Mouse (Mus musculus): ENCODE measurements at regions not wholly inside any gene's neighbourhood (a gene's known extent, or its start where the extent isn't known, plus 50 kb on each side); places are given as distances from the start of the nearest gene placed in this dataset.

DNA sequence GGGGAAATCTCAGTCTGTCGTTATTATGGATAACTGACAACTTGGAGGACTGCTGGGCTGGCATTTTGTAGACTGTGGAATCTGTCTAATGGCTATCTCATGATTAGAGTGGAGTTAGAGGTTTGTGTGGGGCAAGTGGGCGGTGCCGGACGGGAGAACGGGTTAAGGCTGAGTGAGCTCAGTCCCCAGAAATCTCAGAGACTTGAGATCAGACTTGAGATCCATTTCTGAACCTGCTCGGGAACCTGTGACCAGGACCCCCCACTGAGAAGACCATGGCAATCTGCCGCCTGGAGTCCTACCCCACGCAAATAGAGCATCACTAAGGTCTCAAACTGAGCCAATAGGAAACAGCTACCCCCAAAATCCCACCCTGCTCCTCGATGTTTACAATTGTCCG lies 306.0 kb downstream of the Irs2 start:
- no peak for DNase-seq
- intact Hi-C loops (cut with DNase I; ENCODE audit: low total_unique reads): no loop called here

DNA sequence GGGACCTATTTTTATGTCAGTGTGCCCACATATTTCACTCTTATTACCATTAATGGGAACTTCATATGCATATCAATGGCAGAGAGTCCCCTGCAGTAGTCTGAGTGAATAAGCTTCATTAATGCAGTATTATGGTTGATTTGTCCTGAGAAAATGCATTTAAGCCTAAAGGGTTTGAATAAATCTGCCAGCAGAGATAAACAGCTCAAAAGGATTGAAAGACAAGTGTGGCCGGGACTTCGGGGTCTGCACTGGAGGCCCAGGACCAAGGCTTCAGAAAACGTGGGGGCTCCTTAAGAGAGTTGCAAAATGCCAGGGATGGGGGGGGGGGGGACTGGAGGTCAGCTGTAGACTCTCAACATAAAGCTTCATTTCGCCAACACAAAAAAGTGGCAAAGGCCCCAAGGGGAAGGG lies 306.6 kb downstream of the Irs2 start:
- intact Hi-C loops (cut with DNase I; ENCODE audit: low total_unique reads): no loop called here

DNA sequence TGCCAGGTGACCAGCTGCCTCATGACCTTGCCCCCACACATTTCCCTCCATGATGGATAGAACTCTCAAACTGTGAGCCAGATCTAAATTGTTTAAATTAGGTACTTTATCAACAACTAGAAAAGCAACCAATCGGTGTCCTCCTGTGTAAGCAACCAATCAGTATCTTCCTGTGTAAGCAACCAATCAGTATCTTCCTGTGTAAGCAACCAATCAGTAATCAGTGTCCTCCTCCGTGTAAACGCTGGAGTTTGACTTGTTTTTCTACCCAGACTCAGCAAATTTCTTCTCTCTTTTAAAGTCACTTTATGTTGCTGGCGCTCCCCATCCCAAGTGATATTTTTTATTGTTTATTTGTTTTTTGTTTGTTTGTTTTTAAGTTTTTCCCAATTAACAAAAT lies 307.0 kb downstream of the Irs2 start:
- intact Hi-C loops (cut with DNase I; ENCODE audit: low total_unique reads): no loop called here
- DNase-seq: no peak

More for the DNA sequence above, 306.6 kb downstream of the Irs2 start:
- no peak for DNase-seq

DNA sequence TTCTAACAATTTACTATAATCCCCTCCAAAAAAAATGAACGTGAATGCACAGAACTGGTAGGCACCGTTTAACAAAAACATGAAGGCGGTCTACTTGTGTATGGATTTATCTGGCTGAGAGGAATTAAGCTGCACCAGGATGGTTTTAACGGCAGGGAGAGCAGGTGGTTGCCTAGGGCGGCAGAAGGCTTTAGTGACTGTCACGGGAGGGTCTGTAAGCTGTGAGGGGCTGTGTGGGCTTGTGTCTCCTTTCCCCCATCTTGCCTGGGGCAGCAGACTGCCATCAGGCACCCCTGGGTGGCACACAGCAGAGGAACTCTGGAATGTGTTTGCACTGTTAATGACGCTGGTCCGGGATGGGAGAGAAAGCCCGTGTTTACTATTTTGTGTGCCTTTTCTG lies 308.6 kb downstream of the Irs2 start:
- DNase-seq: no peak
- intact Hi-C loops (cut with DNase I; ENCODE audit: low total_unique reads): no loop called here

DNA sequence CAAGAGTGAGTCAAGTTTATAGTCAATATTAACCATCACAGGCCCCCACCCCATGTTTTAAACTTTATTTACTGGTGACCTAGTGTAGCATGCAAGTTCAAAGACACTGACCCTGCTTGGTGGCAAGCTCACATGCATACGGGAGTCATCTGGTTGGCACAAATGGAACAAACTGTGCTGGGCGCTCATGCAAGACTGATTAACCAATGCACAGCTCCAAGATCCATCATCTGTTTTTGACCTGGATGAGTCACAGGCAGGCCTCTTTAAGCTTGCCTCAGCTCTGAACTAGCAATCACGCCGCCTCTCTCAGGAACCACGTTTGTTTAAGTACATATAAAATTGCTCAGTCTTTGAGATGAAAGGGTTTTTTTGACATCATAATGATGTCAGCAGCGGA lies 313.1 kb downstream of the Irs2 start:
- no peak for DNase-seq
- intact Hi-C loops (cut with DNase I; ENCODE audit: low total_unique reads): no loop called here

DNA sequence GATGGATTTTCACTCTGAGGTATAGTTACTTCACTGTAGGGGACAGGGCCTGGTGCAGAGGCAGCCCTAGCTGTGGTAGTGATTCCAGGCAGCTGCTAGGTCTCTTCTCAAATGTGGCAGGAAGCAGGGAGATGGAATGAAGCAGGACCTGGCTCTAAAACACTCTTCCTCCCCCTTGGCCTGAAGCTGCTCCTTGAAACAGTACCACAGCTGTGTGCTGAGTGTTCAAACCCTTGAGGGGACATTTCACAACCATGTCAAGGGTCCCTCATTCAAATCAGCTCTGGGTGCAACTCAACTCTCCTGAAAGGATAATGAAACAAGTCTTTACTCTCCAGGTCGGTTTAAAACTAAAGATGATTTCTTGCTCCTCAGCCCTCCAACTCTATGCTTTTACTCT lies 317.6 kb downstream of the Irs2 start:
- intact Hi-C loops (cut with DNase I; ENCODE audit: low total_unique reads): no loop called here
- DNase-seq: no peak

DNA sequence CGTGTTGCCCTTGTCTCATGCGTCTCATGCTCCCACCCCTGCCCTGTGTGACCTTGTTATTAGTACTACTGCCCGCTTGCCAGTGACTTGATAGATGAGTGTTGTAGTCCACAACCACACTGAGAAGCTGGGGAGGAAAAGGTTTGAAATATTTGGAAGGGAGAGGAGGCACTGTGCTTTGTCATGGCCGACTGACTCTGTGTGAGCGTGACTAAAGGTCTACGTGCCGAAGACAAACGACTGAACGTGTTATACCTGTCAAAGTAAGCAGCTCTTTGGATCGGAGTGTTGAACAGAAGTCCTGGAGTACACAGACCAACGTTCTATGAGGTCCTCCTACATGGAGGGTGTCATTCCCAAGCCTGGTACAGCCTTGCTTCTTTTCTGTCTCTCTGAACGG lies 318.4 kb downstream of the Irs2 start:
- no peak for DNase-seq
- intact Hi-C loops (cut with DNase I; ENCODE audit: low total_unique reads): no loop called here

DNA sequence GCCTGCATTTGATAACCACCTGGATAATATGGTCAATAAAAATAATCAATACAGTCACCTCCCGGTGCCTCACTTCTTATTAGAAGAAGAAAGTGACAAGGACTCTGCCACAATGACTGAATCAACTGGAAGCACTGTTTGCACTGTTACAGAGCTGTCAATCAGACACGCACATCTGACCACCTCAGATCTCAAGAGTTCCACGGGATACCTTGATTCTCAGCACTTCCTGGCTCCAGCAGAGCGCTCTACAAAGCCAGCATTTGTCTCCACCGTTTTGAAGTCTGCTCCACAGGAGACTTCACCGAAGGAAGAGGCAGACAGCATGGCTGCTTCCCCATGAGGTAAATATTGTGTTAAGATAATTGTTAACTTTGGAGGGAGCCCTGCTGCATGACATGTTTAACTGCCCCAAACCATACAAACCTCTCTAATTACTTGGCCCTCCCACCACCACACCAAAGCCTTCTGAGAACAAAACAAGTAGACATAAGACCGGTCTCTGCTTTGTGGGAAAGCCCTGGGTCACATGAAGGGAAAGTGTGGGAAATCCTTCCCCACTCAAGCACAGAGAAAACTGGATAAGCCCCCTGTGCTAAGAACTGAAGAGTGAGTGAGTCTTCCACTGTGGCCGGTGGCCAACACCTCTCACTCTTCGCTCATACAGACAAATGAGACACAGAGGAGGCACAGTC lies 320.2 kb downstream of the Irs2 start:
- DNase-seq: no peak
- intact Hi-C loops (cut with DNase I; ENCODE audit: low total_unique reads): no loop called here

Measured in gastrocnemius, postnatal 14 days (tissue).